Mouse (Mus musculus): ENCODE data around the gene Slc25a1. TPM values are rescaled to one million over a fixed set of nuclear protein-coding genes. Genes with fewer than 3 reads are reported as not detected.

Slc25a1 gene
- total RNA-seq, 2 experiments from 2014 or later = 0.84 to 9.9 TPM

DNA sequence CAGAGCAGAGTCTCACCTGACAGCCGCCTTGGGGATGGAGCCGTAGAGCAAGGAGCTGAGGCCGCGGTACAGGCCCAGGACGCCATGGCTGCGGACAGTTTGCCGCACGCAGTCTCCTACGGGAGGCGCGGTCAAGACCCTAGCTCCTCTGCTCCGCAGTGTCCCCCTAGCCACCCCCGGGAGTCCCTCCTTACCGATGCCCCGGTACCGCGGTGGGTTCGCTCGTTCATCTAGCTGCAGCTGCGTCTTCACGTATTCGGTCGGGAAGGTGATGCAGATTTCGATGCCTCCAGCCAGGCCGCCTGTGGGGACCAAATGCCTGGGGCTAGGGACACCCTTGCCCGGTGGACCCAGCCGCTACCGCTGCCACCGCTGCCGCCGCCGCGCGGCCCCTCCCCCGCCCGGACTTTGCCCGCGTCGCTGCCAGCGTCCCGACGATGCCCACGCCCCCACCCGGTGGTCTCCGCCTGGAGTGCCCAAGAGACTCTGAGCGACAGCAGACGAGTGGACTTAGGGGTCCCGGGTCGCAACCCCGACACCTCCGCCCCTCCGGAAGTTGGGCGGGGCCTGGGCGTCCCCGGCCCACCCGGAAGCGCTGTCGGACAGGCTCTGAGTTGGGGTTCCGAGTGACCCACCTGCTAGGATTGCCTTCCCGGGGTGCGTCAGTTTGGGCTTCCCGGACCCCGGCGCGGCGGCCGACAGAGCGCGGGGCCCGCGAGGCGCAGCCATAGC lies 502 bp downstream of the Slc25a1 start:
- ATAC-seq (replicated peaks; ENCODE audit: low FRiP score, poor library complexity, severe bottlenecking) = no peak

DNA sequence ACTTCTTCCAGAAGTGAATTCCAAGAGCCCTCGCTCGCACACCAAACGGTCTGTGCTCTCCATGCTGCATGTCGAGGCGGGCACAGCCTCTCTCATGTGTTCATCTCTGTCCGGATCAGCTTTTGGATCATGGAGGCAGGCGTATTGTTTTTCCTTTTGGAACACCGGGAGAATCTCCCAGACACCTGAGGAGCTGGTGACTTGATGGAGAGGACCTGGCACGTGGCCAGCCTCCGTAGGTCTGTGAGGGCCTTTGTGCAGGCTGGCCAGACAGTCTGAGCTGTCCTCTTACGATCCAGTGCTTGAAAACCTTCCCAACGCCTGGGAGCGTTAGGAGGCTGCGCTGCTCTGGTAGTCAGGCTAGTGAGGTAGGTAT lies 5.9 kb downstream of the Slc25a1 start:
- ATAC-seq (replicated peaks; ENCODE audit: low FRiP score, poor library complexity, severe bottlenecking) = peak; percentile 56

DNA sequence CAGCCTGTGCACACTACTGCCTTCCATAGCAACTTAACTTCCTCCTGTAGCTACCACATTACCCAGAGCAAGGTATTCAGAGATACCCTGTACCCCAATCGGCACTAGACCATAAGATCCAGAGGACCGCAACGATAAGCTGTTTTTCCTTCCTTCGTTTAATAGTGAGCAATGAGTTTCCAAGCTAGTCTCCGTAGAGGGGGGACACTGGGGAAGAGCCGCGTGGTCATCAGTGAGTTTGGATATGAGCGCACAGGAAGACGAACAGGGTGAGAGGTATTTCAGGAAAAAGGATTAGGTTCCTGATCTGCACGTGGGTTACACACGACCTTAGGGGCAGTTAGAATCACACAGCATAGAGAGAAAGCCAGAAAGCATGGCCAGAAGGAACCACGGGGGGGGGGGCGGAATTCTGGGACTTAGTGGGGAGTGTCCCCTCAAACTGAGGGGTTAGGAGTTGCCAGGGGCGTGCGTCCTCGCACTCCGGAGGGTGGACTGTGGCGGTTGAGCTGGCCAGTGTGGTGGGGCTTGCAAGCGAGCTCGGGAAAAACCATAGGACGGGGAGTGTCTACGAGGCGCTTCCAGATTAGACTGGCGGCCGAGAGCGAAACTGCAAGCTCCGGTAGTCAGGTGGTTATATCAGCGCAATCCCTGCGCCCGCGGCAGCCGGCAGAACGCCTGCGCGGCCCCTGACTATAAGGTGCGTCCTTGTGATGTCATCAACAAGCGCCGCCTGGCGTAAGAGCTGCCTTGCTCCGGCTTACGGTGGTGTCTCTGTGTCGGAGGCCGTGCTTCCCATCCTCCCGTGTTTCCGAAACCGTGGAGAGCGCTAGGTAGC lies 6.5 kb downstream of the Slc25a1 start:
- ATAC-seq (replicated peaks; ENCODE audit: low FRiP score, poor library complexity, severe bottlenecking) = peak; percentile 95

DNA sequence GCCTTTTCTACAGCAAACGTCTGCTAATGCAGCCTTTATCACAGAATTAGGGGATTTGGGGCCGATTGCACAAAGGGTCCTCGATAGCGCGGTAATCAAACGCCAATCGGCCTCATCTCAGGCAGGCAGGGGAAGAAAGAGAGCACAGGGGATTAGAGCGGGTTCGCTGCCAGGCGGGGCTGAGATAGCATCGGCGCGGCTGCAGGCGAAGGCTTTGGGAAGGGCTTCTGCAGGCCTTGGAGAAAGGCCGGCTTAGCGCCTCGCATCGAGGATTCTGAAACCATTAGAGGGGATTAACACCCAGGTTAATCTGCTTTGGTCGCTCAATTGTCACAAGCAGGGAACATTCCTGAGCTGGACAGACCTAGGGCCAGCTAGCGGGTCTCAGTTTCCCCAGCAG lies 7.4 kb downstream of the Slc25a1 start:
- no peak for ATAC-seq (replicated peaks; ENCODE audit: low FRiP score, poor library complexity, severe bottlenecking)

DNA sequence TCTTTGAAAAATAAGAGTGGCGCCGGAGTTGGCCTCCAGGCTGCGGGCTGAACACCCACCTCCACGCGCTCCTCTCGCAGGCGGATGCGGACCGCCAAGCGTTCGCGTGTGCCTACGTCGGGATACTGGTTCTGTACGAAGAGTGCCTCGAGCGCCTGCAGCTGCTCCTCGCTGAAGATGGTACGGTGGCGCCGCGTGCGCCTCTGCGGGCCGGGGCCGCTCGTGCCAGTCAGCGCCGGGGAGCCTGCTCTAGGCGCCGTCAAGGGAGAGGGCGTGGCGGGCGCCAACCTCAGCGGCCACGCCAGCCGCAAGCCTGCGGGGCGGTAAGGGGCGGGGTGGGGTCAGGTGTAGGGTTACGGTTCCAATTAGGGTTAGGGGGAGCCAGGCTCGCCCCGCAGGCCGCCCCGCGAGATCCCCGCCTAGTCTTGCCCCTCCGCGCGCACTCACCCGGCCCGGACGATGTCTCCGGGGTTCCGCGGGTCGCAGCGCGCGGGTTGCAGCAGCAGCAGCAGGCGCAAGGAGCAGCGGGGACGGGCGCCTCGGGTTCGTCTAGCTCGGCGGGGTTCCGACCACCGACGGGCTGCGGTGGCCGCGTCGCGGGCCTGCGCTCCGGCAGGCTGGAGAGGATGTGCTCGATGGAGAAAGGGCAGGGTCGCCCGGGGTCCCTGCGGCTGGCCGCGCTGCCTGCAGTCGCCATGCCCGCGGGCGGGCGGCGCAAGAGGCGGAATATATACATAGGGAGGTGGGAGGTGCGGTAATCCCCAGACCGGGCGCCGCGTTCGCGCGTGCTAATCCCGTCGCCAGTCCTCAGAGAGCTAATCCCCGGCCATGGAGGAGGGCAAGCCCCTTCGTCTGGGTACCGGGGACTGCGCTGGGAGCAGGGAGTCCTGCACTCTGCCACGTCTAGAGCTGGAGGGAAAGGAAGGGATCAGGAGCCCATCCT lies 13.4 kb downstream of the Slc25a1 start, which contains the start of gene Gsc2:
Gene Gsc2, minus strand, starts transcription at position 753 of the 943 bp plus-strand sequence.
- ATAC-seq (replicated peaks; ENCODE audit: low FRiP score, poor library complexity, severe bottlenecking) = no peak

DNA sequence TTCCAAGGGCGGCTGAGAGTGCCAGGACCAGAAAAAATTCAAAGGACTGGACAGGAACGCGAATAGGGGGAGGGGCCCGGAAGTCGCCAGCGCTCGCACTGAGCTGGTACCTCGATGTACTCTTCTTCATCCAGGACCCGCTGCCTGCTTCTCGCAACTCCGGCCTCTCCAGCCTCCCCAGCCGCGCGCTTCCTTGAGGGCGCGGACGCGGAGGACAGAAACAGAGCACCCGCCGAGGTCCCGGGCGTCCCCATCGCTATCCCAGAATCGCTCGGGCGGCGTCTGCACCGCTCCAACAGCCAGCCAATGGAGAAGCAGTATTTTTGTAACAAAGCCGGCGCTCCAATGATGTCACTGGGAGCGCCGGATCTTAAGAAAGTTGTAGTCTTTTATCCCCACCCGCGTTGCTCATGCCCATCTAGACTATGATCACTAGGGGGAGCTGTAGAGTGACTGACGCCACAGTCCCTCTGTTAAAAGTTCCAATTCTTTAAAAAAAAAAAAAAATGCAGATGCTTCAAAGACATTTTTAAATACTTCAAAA lies 16.9 kb downstream of the Slc25a1 start, which contains the start of gene Ess2:
Gene Ess2, minus strand, starts transcription at position 297 of the 544 bp plus-strand sequence.
- ATAC-seq (replicated peaks; ENCODE audit: low FRiP score, poor library complexity, severe bottlenecking) = peak; percentile 97

DNA sequence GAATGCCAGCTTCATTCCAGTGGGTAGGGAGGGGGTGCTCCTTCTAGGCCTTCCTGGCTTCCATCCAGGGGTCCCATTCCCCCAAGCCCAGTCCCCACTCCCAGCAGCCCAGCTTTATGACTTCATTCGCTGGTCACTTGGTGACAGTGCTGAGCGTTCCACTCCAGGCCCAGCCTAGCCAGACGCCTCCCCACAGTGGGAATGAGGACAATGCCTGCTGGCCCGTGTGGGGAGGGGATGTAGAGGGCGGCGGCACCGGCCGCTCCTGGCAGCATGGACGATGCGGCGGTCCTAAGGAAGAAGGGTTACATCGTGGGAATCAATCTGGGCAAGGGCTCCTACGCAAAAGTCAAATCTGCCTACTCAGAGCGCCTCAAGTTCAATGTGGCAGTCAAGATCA lies 29.6 kb downstream of the Slc25a1 start, which contains the start of the genes Dgcr2 and Tssk2:
Gene Dgcr2, minus strand, starts transcription at position 101 of the 400 bp plus-strand sequence.
Gene Tssk2, plus strand, starts transcription at position 176 of the 400 bp plus-strand sequence.
- no peak for ATAC-seq (replicated peaks; ENCODE audit: low FRiP score, poor library complexity, severe bottlenecking)

DNA sequence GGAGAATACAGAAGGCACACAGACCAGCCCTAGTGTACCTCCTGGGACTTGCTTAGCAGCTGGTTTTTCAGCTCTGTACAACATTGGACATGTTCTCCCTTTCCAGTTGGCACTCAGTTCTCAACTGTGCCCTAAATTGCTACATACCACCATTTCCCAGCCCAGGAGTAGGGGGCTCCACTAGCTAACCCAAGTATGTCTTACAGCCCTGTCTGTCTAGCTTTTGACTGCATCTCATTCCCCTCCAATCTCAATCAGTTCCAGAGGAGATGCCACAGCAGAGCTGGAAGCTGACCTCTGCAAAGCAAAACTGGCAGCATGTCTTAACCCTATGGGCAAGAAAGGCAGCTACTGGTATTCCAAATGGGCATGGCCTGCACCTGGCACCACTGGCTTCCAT lies 31.9 kb downstream of the Slc25a1 start:
- ATAC-seq (replicated peaks; ENCODE audit: low FRiP score, poor library complexity, severe bottlenecking) = no peak

DNA sequence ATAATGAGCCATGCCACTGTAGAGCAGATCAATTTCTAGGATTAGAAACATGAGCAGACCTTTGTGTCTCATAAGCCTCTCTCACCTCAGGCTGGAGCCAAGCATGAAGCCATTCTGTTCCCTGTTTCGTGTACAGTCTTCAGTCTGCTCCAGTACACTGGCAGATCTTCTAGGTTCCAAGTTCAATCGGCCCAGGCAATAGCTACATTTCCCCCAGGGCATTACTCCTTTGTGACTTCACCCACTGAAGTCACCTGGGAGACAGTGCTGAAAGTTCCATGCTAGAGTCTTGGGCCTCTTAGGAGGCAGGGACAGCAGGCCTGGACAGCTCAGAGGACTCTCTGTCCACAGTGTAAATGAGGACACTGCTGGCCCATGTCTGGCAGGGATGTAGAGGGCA lies 34.1 kb downstream of the Slc25a1 start, which contains the start of gene Tssk1:
Gene Tssk1, plus strand, starts transcription at position 301 of the 400 bp plus-strand sequence.
- no peak for ATAC-seq (replicated peaks; ENCODE audit: low FRiP score, poor library complexity, severe bottlenecking)

DNA sequence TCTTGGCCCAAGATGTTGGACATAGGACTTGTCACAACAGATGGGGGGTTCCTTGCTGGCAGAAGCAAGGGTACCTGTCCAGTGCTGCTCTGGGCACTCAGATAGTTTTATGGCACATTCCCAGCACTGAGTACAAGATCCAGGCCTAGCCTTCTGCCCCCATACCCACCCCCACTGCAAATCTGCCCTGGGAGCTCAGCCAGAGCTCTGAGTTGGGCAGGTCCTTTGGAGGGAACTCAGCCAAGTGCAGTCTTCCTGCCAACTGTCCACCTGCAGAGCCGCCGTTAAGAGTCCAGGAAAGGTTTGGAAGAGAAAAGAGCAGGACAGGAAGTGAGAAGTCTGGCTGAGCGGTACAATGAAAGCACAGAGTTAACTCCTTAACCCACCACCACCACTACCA lies 35.4 kb downstream of the Slc25a1 start:
- no peak for ATAC-seq (replicated peaks; ENCODE audit: low FRiP score, poor library complexity, severe bottlenecking)

DNA sequence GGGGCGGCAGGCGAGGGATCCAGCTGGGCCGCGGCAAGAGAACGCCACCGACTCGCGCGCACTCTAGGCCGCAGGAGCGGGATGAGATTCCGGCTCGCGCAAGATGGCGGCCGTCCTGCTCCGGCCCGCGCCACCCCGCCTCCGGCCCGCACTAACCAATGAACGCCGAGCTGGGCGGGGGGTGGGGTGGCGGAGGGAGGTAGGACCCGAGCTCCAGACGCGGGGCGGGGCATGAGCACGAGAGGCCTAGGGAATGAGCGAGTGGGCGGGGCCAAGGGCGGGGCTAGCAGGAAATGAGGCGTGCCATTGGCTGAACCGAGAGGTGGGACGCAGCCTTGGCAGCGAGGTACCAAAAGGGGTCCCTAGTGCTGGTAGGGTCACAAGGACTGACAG lies 36.5 kb downstream of the Slc25a1 start, which contains the start of gene Gm20518:
Gene Gm20518, minus strand, starts transcription at position 105 of the 393 bp plus-strand sequence.
- peak; percentile 86 for ATAC-seq (replicated peaks; ENCODE audit: low FRiP score, poor library complexity, severe bottlenecking)

DNA sequence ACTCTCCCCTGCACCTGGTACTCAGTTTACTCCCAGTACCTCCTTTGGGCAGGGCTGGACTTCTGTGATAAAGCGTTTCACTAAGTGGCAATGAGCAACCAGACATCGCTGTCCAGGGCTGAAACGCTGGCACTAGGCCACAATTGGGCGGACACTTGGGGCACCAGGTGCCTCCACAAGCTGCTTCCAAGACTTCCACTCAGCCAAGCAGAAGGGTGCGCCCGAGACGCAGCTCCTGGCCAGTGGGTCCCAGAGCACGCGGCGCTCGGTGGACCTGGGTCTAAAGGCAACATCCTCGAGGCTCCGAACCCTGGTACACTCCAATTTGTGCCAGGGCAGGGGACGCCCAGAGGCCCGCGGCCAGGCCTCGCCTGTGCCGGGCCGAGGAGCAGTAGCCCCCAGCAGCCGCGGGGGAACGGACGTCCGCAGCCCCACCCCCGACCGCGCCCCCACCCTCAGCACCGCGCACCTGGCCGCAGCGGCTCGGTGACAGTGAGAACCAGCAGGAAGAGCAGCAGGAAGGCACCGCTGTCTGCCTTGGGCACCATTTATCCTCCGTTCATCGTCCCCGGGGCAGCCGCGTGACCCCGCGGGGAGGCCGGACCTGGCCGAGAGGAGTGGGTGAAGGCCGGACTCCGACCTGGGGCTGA lies 37.0 kb downstream of the Slc25a1 start:
- peak; percentile 83 for ATAC-seq (replicated peaks; ENCODE audit: low FRiP score, poor library complexity, severe bottlenecking)

DNA sequence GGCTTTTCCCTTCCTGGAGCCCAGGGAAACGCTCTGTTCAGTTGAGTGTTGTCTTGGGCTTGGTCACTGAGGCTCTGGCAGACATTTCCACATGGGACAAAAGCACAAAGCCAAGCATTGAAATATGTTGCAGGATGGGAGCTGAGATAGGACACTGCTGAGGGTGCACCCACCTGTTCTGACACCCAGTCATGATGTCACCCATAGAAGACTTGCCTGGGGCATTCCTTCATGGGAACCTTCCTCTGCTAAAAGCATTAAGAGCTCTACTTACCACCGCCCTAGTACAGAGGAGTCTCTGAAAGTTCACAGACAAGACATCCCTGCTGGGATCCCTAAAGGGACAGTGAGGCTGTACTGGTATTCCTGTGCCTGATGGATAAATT lies 37.7 kb downstream of the Slc25a1 start:
- ATAC-seq (replicated peaks; ENCODE audit: low FRiP score, poor library complexity, severe bottlenecking) = no peak

DNA sequence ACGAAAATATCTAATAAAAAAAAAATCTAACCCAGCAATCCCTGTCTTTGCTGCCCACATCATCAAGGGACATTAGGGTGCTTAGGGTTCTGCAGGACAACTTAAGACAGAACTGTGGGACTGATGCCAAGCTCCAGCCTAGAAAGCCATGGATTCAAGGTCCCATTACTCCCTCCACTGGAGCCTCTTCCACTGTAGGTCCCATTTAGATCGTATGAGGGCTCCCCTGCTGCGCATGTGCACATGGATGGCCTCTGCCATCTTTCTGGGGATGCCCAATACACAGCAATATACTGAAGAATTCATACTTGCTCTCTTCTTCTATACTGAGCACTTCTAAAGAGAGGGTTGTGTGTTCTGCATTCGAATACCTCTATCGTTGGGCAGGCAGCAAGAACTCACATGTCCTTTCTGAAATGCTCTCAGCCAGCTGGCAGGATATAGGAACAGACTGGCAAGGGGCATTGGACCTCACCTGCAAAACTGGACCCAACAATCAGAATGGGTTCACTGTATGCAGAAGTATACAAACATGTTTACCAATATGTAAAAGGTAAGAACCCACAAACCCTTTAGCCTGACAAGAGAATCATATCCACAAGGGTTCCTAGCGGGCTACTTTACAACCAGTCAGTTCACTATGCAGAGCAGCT lies 38.2 kb downstream of the Slc25a1 start:
- no peak for ATAC-seq (replicated peaks; ENCODE audit: low FRiP score, poor library complexity, severe bottlenecking)

DNA sequence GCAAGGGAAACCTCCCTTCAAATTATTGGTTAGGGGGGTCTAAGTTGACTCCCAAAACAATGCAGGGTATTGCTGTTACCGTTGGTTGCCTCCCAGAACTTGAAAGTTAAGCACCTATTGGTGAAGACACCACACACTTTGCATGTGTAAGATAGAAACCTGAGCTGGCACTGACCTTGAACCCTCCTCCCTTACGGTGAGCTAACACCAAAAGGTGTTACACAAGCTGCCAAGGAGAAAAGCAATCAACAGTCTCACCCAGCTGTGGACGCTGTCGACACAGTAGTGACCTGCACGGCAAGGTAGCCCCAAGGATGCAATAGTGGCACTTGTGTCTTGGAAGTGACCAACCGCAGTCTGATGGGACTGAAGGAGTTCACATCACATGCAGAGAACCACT lies 43.9 kb downstream of the Slc25a1 start:
- no peak for ATAC-seq (replicated peaks; ENCODE audit: low FRiP score, poor library complexity, severe bottlenecking)

DNA sequence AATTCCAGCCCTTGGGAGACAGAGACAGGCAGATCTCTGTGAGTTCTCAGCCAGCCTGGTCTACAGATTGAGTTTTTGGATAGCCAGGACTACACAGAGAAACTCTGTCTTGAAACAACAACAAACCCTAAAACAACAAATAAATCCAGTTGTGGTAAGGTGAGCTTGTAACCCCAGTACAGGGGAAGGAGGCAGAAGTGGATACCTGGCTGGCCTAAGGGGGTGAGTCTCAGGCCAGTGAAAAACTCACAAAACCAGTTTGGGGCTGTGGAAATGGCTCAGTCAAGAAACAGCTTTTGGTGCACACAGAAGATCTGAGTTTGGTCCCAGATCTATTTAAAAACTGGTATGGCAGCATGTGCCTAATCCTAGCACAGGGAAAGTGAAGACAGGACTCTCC lies 45.8 kb downstream of the Slc25a1 start:
- no peak for ATAC-seq (replicated peaks; ENCODE audit: low FRiP score, poor library complexity, severe bottlenecking)

DNA sequence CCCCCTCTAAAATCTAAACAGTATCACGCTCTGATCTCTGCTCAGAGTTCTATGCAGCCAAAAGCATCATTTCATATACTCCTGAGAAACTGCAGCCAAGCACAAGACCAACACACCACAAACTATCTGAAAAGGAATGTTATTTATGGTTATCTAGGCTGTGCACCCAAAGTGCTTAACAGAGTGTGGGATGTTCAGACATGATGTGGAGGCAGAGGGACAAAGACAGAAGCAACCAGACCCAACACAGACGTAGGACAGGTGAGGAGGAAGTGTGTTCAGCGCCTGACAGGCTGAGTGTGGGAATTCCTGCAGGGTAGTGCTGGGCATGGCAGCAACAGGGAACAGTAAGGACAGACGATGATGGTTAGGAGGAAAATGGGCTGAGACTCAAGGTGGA lies 48.4 kb downstream of the Slc25a1 start:
- ATAC-seq (replicated peaks; ENCODE audit: low FRiP score, poor library complexity, severe bottlenecking) = no peak

DNA sequence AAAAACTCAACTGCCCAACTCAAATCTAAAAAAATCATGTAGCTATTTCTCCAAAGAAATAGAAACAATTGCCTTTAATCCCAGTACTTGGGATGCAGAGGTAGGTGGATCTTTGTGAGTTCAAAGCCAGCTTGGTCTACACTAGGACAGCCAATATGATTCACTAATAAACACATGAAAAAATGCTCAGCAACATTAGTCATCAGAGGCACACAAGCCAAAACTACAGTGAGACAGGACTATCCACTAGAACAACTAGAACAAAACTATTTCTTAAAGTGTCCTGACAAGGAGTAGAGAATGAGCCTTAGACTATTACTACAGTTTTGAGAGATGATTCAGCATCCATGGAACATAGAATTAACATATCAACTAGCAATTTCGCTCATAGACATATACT lies 51.9 kb downstream of the Slc25a1 start:
- no peak for ATAC-seq (replicated peaks; ENCODE audit: low FRiP score, poor library complexity, severe bottlenecking)

Measured in erythroid progenitor cell, adult 5-6 weeks (primary cell).